Mouse (Mus musculus): ENCODE measurements around the gene Pou2f1.

DNA sequence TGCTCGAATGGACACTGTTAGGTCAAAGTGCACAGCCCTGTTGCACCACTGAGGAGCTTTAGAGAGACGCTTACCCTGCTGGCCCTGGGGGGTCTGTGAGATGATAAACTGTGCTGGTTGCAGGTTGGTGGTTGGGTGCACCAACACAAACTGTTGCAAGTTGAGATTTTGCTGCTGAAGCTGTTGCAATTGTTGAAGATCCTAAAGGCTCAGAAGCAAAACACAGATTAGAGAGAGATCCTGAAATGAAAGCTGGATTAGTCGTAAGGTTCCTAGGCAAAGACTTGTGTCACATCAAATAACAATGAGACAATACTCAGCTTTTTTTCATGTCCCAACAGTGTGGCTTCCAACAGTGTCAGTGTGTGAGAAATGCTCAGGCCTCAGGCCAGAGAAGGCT lies 93.7 kb downstream of the Pou2f1 start:
- TF ChIP-seq POLR2A (IDR thresholded peaks at IDR 0.05; ENCODE audit: borderline replicate concordance, extremely low read depth, insufficient read depth, insufficient read length, poor library complexity, severe bottlenecking) (no peak), CTCF (IDR thresholded peaks at IDR 0.05; ENCODE audit: borderline replicate concordance, extremely low read depth, insufficient read depth, insufficient read length) (no peak)
